Mouse (Mus musculus) myocyte (in vitro differentiated cells): ENCODE data around the gene Ly75.

ENCODE experiments used
- CEBPB ChIP-seq: IDR thresholded peaks from 2 replicates; pipeline ENCODE4 v1.6.1; 2011; ENCODE audit warnings: mild to moderate bottlenecking, moderate library complexity; ENCODE audit not compliant: poor library complexity, insufficient read depth, severe bottlenecking
- E2F4 ChIP-seq: IDR thresholded peaks from one replicate; pipeline ENCODE4 v1.6.1; 2011; ENCODE audit warnings: mild to moderate bottlenecking, control low read depth, moderate library complexity; ENCODE audit not compliant: insufficient read depth
- MAX ChIP-seq: IDR thresholded peaks from one replicate; pipeline ENCODE4 v1.6.1; 2011; ENCODE audit warnings: low read depth, mild to moderate bottlenecking, control low read depth
- MYOD1 ChIP-seq, 3 experiments: IDR thresholded peaks; one replicate each; pipeline ENCODE4 v1.6.1; 2011; ENCODE audit warnings: control low read depth in 2 of 3, low read depth in 2 of 3, mild to moderate bottlenecking in 2 of 3, moderate library complexity in 1 of 3; ENCODE audit not compliant: insufficient read length in 2 of 3, control insufficient read depth in 1 of 3
- MYOG ChIP-seq, 3 experiments: IDR thresholded peaks; one replicate each; pipeline ENCODE4 v1.6.1; 2011; ENCODE audit warnings: control low read depth in 2 of 3, low read depth in 2 of 3, mild to moderate bottlenecking in 2 of 3; ENCODE audit not compliant: insufficient read length in 2 of 3, control insufficient read depth in 1 of 3, insufficient read depth in 1 of 3
- POLR2A ChIP-seq: IDR thresholded peaks from one replicate; pipeline ENCODE4 v1.6.1; 2011; ENCODE audit warnings: low read depth, mild to moderate bottlenecking, control low read depth, moderate library complexity; ENCODE audit not compliant: insufficient read length
- POLR2AphosphoS2 ChIP-seq: IDR thresholded peaks from one replicate; pipeline ENCODE4 v1.6.1; 2011; ENCODE audit warnings: low read depth, control low read depth; ENCODE audit not compliant: insufficient read length
- REST ChIP-seq: IDR thresholded peaks from one replicate; pipeline ENCODE4 v1.6.1; 2011; ENCODE audit warnings: mild to moderate bottlenecking, control low read depth, moderate library complexity; ENCODE audit not compliant: insufficient read depth, insufficient read length
- TCF12 ChIP-seq: IDR thresholded peaks from one replicate; pipeline ENCODE4 v1.6.1; 2011; ENCODE audit warnings: mild to moderate bottlenecking, control low read depth; ENCODE audit not compliant: poor library complexity, insufficient read depth, severe bottlenecking
- USF1 ChIP-seq: IDR thresholded peaks from one replicate; pipeline ENCODE4 v1.6.1; 2011; ENCODE audit warnings: low read depth, mild to moderate bottlenecking, control low read depth, moderate library complexity

DNA sequence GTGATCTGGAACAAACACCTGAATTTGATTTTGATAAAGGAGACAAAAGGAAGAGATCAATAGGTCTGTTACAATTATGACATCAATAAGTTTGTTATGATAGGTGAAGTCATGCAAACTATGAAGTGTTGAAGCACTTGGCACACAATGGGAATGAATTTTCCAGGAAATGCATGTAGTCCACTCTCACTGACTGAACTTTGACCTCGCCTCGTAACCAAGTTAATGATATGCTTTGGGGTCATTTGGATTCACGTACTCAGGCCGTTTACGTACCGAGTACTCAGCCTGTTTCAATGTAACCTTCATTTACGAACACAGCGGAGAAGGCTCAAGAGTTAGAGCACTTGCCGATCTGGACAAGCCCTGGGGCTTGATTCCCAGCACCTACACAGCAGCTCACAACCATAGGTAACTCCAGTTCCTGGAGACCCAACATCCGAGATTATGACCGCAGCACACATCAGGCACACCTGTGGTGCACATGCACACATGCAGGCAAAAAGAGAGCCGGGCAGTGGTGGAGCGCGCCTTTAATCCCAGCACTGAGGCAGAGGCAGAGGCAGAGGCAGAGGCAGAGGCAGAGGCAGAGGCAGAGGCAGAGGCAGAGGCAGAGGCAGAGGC, 113.1 kb downstream of the Ly75 start:
- TF ChIP-seq POLR2AphosphoS2 (no peak), POLR2A (no peak), REST (no peak), USF1 (no peak), TCF12 (no peak), CEBPB (no peak), MYOD1 (IDR thresholded peaks at IDR 0.05; ENCODE audit: control insufficient read depth in 1 of 3, insufficient read length in 2 of 3, low read depth in 2 of 3) (no peak), MYOG (IDR thresholded peaks at IDR 0.05; ENCODE audit: control insufficient read depth in 1 of 3, insufficient read depth in 1 of 3, insufficient read length in 2 of 3, low read depth in 2 of 3) (no peak), E2F4 (no peak), MAX (no peak)
